Mouse (Mus musculus): ENCODE measurements around the gene Lrrc4. TPM values are rescaled to one million over a fixed set of nuclear protein-coding genes. Genes with fewer than 3 reads are reported as not detected.

Lrrc4 gene
- polyA plus RNA-seq, 1 experiment from 2014 or later = 0.27 TPM

DNA sequence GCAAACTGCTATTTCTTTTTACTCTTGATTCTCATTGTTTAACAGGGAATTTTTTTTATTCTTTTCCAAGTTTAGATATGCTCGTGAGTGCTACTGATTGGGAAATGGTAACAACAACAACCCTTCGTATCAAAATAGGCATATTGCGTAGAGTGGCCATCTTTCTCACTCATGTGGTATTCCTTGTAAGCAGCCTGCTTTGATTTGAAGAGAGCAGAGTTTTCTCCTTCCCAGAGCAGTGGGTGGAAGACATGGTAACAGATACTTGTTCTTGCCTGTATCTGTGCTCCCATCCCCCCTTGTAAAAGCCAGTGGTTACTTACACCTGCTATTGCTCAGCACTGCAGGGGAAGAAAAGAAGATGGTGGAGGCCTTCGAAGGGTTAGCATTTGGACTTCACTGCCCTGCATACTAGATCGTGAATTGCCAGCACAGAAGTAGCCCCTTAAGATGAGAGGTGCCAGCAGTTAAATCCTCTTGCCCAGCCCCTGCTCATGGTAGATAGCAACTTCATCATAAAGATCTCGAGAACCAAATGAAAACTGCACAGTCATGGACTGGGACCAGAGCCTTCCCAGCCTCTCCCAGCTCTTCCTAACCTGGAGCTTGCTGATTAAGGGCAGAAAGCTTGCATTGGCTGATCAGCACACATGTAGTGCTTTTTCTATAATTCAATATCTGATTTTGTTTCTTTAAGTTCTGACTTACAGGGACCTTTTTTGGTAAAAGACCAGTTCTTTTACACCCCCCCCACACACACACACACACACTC is 77.2 kb downstream of the Lrrc4 start:
- Histone ChIP-seq H3K4me3 (ENCODE audit: inconsistent target) (no peak overlapping the region), H3K27ac (no peak overlapping the region), H3K36me3 (ENCODE audit: inconsistent target) (peaks cover 4% of the 10 kb centered on the region; the same call in 1 of the 2 replicates), H3K79me2 (ENCODE audit: inconsistent target) (no peaks in the 10 kb centered on the region)
- 93% methylated on average over 5 of the region's 6 CpGs for WGBS (ENCODE audit: missing documents)

DNA sequence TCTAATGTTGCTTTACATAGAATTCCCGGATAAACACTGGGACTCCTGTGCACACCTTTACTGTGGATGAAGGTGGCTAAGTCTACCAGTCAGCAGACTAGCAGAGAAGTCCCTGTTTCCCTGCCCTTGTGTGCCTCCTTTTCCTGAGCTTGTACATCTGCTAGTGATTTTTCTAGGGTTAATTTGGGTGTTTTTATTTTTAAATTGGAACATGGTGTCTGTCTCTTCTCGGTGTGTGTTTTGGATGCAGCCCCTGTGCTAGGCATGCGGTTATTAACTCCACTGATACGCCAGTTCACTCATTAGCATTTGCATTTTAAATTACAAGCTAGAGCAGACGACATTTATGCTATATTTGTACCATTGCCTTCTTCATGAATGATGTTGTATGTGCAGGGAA is 77.9 kb downstream of the Lrrc4 start:
- Histone ChIP-seq H3K4me3 (ENCODE audit: inconsistent target) (no peak overlapping the region), H3K79me2 (ENCODE audit: inconsistent target) (no peaks in the 10 kb centered on the region), H3K27ac (no peak overlapping the region), H3K36me3 (ENCODE audit: inconsistent target) (peaks cover 4% of the 10 kb centered on the region; the same call in 1 of the 2 replicates)
- WGBS (ENCODE audit: missing documents) = 97% methylated on average over 5 of the region's 5 CpGs

DNA sequence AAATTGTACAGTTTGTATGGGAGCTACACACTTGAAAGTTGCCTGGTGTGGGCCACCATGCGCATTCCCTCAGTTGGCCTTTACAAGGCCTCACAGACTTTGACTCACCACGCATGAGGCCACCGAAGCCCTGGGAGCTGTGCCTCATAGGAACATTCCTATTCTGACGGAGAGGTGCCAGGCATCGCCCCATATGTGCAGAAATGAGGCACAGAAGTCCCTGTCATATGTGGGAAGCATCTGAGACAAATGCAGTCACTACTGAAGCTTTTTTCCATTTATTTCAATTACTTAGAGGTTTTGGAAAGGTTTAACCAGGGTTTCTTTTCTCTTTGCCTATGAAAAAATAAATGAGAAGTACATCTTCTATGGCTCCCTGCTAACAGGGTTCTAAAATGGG is 78.3 kb downstream of the Lrrc4 start:
- no peak overlapping the region for H3K4me3 ChIP-seq (ENCODE audit: inconsistent target)
- 95% methylated on average over 5 of the region's 5 CpGs for WGBS (ENCODE audit: missing documents)
- H3K79me2 ChIP-seq (ENCODE audit: inconsistent target) = no peaks in the 10 kb centered on the region
- H3K27ac ChIP-seq = no peak overlapping the region
- H3K36me3 ChIP-seq (ENCODE audit: inconsistent target) = peaks cover 4% of the 10 kb centered on the region; the same call in 1 of the 2 replicates

DNA sequence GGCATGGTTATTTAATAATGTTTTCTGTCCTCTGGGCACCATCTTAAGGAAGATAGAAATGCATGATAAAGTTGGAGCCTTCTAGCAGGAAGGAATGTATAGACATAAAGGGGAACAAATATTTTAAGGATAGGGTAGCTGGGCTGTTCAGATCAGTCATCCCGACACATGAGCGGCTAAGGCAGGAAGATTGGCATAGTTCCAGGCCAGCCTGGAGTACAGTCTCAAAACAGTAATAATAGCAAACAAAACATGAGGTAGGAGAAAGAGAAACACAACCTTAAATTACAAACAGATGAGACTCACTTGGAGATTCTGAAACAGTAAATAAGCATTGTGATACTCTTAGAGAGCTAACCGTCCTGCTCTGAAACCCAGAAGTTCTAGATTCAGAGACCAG is 80.4 kb downstream of the Lrrc4 start:
- no peak overlapping the region for H3K4me3 ChIP-seq (ENCODE audit: inconsistent target)
- WGBS (ENCODE audit: missing documents) = 92% methylated on average over 3 of the region's 3 CpGs
- no peak overlapping the region for H3K27ac ChIP-seq
- peaks cover 6% of the 10 kb centered on the region; the same call in 1 of the 2 replicates for H3K36me3 ChIP-seq (ENCODE audit: inconsistent target)
- no peaks in the 10 kb centered on the region for H3K79me2 ChIP-seq (ENCODE audit: inconsistent target)

DNA sequence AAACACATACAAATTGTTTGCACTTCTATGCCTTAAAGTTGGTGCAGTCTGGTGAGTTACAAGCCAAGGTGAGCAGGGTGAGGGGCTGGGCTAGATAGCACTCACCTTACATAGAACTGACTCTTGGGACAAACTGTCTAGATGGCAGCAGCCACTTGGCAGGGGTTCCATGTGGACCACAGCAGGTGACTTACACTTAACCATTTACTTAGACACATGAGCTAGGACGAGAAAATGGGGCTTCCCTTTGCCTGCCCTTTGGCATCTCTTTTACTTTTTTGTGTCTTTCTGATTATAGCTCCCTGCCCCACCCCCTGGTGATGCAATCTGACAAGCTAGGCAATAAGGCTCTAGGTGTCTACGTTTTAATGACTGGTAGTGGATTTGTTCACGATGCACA is 82.3 kb downstream of the Lrrc4 start:
- WGBS (ENCODE audit: missing documents) = 82% methylated on average over 3 of the region's 3 CpGs
- no peaks in the 10 kb centered on the region for H3K79me2 ChIP-seq (ENCODE audit: inconsistent target)
- H3K27ac ChIP-seq = no peak overlapping the region
- H3K4me3 ChIP-seq (ENCODE audit: inconsistent target) = no peak overlapping the region
- peaks cover 10% of the 10 kb centered on the region; the same call in 1 of the 2 replicates for H3K36me3 ChIP-seq (ENCODE audit: inconsistent target)

DNA sequence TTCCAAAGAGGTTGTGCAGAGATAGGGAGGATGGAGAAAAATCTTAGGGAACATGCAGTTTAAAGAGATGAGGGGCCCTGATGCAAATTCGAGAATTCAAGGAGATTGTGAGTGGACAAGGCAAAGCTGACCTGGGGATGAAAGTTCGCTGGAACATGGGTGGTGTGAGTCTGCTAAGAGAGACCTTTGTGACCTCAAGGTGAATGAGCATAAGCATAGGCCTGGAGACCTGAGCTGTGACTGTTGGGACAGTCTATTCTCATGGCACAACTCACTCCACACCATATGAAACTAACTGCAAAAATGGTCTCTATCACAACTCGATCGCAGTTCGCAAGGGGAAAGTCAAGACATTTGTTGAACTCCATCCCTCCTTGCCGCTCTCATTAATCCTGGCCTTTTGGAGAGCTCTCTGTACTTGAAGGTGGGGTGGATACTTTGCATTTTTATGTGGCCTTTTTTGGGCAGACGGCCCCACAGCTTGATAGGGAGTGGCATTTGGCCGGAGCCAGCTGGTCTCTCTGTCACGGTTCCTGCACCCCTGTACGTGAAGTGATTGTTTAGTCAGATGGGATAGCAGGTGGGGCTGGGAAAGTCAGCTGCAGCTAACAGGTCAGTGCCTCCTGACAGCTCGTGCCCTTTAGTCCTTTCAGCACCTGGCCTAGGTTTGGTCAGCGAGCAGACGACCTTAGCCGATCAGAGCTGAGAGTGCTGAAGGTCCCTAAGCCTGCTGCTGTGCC is 83.4 kb downstream of the Lrrc4 start:
- Histone ChIP-seq H3K36me3 (ENCODE audit: inconsistent target) (peaks cover 7% of the 10 kb centered on the region; the same call in 1 of the 2 replicates), H3K79me2 (ENCODE audit: inconsistent target) (no peaks in the 10 kb centered on the region), H3K27ac (no peak overlapping the region), H3K4me3 (ENCODE audit: inconsistent target) (no peak overlapping the region)
- WGBS (ENCODE audit: missing documents) = 95% methylated on average over 13 of the region's 14 CpGs

DNA sequence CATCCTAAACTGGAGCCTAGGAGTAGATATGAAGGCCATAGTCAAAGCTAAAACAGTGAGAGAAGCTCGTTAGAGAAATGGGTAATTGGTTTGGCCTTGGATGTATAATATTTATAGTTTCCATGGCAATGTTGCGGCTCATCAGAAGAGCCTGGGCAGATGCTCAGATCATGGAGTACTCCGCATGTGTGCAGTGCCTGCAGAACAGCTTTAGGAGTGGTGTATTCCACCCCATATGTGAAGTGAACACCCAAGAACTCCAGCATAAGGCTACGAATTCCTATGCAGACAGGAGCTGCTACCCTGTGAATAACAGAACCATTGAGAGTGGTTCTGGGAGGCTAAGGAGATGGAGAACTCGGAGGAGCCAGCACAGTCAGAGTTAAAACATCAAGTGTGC is 84.5 kb downstream of the Lrrc4 start:
- H3K79me2 ChIP-seq (ENCODE audit: inconsistent target) = no peaks in the 10 kb centered on the region
- H3K27ac ChIP-seq = no peak overlapping the region
- H3K36me3 ChIP-seq (ENCODE audit: inconsistent target) = peaks cover 7% of the 10 kb centered on the region; the same call in 1 of the 2 replicates
- H3K4me3 ChIP-seq (ENCODE audit: inconsistent target) = no peak overlapping the region
- 90% methylated on average over 5 of the region's 5 CpGs for WGBS (ENCODE audit: missing documents)

DNA sequence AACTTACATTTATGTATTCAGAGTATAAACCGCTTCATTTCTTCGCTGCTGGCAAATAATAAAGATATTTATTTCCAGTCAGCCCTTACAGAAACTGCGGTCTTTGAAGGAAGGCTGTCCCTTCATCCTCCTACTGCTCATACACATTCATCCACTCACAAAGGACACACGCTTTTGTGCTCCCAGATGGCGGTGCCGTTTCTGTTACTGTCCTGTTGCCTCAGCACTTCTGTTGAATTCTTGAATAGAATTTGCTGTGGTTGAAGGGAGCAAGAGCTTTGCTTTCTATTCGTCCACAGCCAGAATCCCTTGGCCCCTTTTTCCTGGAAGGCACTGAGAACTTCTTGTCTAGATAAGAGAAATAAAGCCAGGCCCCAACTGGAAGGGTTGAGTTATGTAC is 85.7 kb downstream of the Lrrc4 start:
- Histone ChIP-seq H3K4me3 (ENCODE audit: inconsistent target) (no peak overlapping the region), H3K36me3 (ENCODE audit: inconsistent target) (peaks cover 7% of the 10 kb centered on the region; the same call in 1 of the 2 replicates), H3K79me2 (ENCODE audit: inconsistent target) (no peaks in the 10 kb centered on the region), H3K27ac (no peak overlapping the region)
- 94% methylated on average over 7 of the region's 7 CpGs for WGBS (ENCODE audit: missing documents)

DNA sequence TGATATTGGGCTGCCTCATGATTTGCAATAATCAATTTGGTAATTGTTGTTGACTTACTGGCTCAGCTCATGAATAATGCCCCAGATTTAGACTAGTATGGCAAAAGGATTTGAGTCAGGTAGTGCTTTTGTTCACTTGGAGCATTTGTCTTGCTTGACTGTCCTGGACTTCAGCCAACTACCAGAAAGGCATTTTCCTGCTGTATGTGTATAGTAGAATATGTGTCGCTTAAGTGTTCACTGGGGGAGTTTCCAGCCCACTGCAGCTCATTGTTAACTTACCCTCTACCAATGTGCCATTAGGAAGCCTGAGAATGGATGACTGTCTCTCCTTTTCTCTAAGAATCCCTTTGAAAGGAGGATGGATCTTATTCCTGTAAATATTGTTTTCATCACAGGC is 88.0 kb downstream of the Lrrc4 start:
- H3K4me3 ChIP-seq (ENCODE audit: inconsistent target) = no peak overlapping the region
- H3K27ac ChIP-seq = no peak overlapping the region
- 0 out of 2 replicates have a peak, but pooled peaks cover 7% of the 10 kb centered on the region for H3K36me3 ChIP-seq (ENCODE audit: inconsistent target)
- WGBS (ENCODE audit: missing documents) = 100% methylated on average over 1 of the region's 1 CpGs
- H3K79me2 ChIP-seq (ENCODE audit: inconsistent target) = no peaks in the 10 kb centered on the region

DNA sequence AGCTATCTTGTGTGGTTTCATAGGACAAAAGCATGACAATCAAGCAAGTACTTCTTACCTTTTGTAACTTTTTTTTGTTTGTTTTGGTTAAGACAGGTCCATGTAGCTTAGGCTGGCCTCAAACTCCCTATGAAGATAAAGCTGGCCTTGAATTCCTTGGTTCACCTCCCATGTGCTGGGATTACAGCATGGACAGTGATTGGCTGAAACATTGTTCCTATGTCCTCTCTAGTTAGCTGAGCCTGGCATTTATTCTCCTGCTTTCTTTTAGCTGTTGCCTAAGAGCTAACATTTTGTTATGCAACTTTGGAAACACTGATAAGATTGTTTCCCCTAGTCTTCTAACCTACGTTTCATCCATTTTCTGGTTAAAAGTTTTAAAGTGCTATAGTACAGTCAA is 93.9 kb downstream of the Lrrc4 start:
- Histone ChIP-seq H3K27ac (no peak overlapping the region), H3K4me3 (ENCODE audit: inconsistent target) (no peak overlapping the region), H3K79me2 (ENCODE audit: inconsistent target) (no peaks in the 10 kb centered on the region), H3K36me3 (ENCODE audit: inconsistent target) (no peaks in the 10 kb centered on the region)
- 67% methylated on average over 1 of the region's 1 CpGs for WGBS (ENCODE audit: missing documents)

DNA sequence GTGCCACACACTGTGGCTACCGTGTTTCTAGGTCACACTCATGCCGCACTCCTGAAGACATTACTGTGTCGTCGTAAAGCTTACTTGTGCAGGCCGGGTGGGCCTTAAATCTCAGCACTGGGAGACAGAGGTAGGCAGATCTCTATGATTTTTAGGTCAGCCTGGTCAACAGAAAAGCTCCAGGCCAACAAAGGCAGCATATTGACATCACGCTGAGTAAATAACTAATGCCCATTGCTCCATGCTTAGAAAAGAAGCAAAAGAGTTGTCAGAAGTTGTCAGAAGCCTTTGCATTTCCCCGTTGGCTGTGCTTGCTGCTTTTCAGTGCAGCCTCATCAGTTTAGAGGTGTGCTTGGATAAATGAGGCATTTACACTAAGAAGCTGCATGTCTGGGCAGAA is 94.9 kb downstream of the Lrrc4 start:
- Histone ChIP-seq H3K27ac (no peak overlapping the region), H3K79me2 (ENCODE audit: inconsistent target) (no peaks in the 10 kb centered on the region), H3K36me3 (ENCODE audit: inconsistent target) (no peaks in the 10 kb centered on the region), H3K4me3 (ENCODE audit: inconsistent target) (no peak overlapping the region)
- WGBS (ENCODE audit: missing documents) = 92% methylated on average over 4 of the region's 7 CpGs

DNA sequence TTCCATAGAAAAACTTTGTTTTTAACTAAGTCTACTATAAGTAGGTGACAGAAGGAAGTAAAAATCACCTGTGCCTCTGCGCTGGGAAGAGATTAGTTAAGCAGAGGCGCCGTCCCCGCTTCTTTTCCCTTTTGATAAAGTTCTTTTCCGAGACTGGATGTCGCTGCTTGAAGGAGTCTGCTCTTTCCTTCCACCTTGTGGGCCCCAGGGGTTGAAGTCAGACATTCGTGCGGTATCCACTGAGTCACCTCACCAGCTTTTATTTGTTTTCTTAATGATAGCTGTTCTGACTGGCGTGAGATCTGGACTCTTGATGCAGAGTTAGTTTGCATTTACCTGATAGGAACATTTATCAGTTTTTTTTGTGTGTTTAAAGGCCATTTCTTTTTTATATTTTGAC is 96.4 kb downstream of the Lrrc4 start:
- no peak overlapping the region for H3K4me3 ChIP-seq (ENCODE audit: inconsistent target)
- no peaks in the 10 kb centered on the region for H3K79me2 ChIP-seq (ENCODE audit: inconsistent target)
- H3K36me3 ChIP-seq (ENCODE audit: inconsistent target) = no peaks in the 10 kb centered on the region
- no peak overlapping the region for H3K27ac ChIP-seq
- 90% methylated on average over 7 of the region's 9 CpGs for WGBS (ENCODE audit: missing documents)

DNA sequence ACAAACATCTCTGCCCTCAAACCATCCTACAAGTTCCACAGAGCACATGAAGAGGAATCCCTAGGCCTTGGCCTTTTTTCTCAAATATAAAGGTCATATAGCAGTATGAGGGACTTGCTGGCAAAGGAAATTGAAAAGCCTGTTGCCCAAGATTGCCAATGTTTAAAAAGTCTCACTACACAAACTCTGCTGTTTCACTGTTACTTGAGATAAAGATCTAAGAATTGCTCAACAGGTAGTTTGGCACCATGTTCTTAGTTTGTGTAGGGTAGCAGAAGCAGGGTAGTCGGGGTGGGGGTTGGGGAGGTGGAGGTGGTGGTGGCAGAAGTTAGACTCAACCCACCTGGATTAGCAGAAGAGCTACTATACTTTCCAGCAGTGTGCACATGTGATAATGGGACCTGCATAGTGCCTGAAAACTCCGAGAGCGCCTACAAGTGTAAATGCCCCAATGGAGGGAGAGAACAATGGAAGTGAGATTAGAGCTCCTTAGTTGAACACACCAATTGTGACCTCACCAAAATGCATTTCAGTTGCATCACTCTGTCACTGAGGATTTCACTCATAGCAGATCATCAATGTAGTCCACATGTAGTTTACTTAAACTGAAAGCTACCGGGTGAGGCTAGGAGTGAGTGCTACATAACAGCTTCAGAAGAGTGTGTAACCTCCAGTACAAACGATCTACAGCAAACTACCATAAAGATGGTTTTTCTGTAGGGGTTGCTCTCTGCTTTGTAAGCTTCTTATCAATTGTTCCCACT is 97.5 kb downstream of the Lrrc4 start:
- no peaks in the 10 kb centered on the region for H3K36me3 ChIP-seq (ENCODE audit: inconsistent target)
- WGBS (ENCODE audit: missing documents) = 75% methylated on average over 5 of the region's 5 CpGs
- H3K4me3 ChIP-seq (ENCODE audit: inconsistent target) = no peak overlapping the region
- H3K27ac ChIP-seq = no peak overlapping the region
- H3K79me2 ChIP-seq (ENCODE audit: inconsistent target) = no peaks in the 10 kb centered on the region

DNA sequence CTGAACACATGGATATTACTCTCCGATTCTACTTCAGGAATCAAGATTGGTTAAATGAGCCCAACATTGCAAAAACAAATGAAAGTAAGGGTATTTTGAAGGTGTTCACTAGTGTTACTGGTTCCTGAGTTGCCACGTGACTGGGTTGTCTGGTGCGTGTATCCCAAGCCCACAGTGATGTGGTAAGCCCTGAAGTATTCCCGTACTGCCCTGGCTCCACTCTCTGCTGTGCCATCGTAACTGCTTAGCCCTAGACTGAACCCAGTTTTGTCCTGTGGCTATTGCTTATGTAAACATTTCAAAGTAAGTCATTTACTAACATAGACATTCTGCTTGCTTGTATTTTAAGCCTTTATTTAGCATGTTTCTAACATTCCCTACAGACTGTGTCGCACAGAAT is 100.3 kb downstream of the Lrrc4 start:
- Histone ChIP-seq H3K36me3 (ENCODE audit: inconsistent target) (no peaks in the 10 kb centered on the region), H3K79me2 (ENCODE audit: inconsistent target) (no peaks in the 10 kb centered on the region), H3K27ac (no peak overlapping the region), H3K4me3 (ENCODE audit: inconsistent target) (no peak overlapping the region)
- WGBS (ENCODE audit: missing documents) = 99% methylated on average over 6 of the region's 6 CpGs

DNA sequence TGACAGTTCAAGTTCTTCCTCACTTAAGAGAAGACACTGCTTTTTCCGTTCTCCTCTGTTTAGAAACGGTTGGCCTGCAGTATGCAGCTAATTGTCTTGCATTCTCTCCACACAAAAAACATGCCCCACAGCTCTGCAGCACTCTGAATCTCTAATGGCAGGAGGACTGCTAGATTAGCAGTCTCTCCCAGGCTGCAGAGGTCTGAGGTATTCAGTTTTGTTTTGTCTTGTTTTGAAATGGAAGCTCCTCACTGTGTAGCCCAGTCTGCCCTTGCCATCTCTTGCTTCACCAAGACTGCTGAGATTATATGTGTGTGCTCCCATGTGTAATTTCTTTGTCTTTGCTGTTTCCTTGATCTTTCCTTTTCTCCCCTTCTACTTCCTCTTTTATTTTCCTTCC is 101.9 kb downstream of the Lrrc4 start:
- 80% methylated on average over 2 of the region's 2 CpGs for WGBS (ENCODE audit: missing documents)
- Histone ChIP-seq H3K79me2 (ENCODE audit: inconsistent target) (no peaks in the 10 kb centered on the region), H3K4me3 (ENCODE audit: inconsistent target) (no peak overlapping the region), H3K27ac (peak overlapping the region; percentile 38), H3K36me3 (ENCODE audit: inconsistent target) (no peaks in the 10 kb centered on the region)
